Mouse (Mus musculus): ENCODE measurements around the gene Pacsin1.

Pacsin1 gene

DNA sequence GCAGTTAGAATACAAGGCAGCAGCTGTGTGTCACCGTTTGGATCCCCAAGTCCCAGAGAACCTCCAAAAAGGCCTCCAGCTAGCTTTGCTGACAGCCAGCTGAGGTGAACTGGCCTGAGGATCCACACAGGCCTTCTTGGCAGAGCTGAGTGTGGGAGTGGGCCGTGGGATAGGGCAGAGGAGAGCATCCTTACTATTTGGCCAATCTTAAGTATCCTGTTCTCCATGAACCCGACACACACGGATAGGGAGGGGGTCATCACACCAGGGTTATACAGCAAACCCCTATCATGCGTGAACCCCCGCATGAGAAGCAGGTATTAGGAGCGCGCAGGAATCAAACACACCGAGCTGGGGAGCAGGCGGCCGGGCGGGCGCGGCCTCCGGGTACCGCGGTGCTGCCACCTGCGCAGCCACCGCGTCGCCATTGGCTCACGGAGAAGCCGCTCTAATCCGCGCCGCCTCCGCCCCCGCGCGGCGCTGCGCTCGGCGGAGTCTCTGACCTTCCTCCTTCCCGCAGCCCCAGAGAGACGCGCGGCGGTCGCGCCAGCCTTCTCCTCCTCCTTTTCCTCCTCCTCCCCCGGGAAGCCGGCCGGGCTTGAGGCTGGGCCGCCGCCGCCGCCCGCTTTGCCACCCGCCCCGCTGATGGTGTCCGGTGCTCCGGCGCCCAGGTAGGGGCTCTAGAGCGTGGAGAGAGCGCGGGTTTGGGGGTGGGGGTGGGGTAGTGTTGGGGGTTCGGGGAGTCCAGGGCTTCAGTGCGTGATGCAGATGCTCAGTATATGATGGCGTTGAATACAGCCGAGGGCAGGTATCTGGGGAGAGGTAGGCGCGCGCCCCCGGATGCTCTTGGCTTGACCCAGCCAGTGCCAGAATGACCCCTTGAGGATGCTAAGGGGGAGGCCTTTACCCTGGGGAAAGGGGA is at the start of gene Pacsin1:
TSS of gene Pacsin1 (plus strand) at position 421 of the 922 bp plus-strand sequence.
- DNase-seq, result peak; percentile 74 to 81

- DNase-seq, result no peak
Measured at GRCm38 (mm10) chr17:27609576-27609975, 45.7 kb upstream of the Pacsin1 start.

- DNase-seq, result no peak
Measured at GRCm38 (mm10) chr17:27610679-27611518, 44.4 kb upstream of the Pacsin1 start.

GRCm38 (mm10) chr17:27611519-27611884 is 43.8 kb upstream of the Pacsin1 start:
- DNase-seq, result no peak

DNA sequence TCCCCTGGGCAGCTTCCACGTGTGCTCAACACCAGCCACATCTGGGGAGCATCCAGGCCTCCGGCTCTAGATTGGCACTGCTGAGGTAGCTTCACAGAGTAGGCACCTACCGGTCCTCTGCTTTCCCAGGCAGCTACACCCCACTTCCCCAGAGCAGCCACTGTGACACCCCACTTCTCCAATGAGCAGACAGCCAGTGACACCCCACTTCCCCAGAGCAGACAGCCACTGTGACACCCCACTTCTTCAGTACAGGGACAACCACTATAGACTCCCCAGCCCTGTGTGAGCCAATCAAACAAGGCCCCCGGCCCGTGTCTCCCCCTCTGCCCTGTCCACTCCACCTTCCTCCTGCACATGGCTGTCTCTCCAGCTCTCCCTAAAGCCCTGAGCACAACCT is 43.3 kb upstream of the Pacsin1 start:
- no peak for DNase-seq

- no peak for DNase-seq
Measured at GRCm38 (mm10) chr17:27613016-27613415, 42.3 kb upstream of the Pacsin1 start.

DNA sequence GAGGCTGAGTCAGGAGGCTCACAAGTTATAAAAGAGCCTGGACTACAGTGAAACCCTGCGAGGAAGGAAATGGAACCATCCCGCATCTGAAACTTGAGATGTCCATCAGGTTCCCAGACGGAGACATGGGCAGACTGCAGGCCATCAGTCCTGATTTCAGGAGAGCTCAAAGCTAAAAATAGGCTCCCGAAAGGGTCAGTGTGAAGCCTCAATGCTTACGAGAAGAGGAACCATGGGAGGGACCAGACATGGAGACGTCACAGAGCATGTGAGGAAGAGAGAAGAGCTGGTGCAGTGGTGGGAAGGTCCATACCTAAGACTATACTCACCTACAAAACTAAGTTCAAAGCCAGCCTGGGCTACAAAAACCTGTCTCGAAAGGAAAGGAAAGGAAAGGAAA is 39.9 kb upstream of the Pacsin1 start:
- DNase-seq, result no peak

DNA sequence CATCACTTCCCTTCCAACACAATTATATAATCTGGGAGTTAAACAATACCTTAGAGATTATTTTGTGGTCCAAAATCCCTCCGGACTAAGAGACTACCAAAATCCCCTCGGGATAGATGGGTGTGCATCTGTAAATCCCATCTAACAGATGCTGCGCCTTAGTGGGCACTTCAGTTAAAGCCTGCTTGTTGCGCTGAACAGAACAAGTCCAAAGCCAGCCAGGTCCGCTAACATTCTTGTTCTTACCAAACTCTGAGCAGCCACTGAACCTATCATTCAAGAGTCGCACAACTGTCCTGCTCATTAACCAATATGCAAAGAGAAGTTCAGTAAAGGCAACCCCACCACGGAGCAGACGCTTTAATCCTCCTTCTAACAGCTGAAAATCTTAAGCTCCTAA is 34.1 kb upstream of the Pacsin1 start:
- no peak for DNase-seq

DNA sequence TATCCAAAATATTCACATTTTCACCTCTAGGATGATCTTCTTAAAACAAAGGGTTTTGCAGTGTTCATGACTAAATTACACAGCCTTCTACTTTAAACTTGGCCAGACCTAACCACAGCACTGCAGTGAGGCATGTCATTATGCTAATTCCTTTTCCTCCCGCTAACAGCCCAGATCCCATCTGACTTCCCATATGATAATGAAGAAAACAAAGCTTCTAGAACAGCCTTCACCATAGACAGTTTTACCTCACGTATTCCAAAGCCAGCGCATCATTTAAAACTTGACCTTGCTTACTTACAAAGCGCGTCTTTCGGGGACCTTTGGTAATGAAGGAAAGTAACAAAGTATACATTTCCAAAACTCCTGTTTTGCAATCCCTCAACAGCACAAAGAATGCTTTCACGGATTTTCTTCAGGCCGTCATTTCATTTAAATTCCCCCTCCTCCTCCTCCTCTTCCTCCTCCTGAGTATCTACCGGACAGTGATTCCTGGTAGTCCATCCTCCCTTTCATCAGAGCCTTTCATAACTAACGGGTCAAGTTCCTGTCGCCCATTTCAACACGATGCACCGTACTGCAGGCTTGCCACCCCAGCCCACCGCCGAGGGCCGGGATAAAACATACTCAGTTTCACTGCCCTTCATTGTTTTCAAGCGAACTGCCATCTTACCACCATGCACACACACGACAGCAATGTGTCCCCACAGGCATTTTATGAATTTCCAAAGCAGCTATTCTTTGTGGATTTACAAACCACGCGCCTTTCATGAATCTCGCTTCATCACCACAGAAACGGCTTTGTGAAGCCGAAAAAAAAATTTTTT is 33.4 kb upstream of the Pacsin1 start:
- DNase-seq, result peak in 1 of 2 experiments; percentile 11

GRCm38 (mm10) chr17:27622611-27623359 is 32.5 kb upstream of the Pacsin1 start:
- no peak for DNase-seq

DNA sequence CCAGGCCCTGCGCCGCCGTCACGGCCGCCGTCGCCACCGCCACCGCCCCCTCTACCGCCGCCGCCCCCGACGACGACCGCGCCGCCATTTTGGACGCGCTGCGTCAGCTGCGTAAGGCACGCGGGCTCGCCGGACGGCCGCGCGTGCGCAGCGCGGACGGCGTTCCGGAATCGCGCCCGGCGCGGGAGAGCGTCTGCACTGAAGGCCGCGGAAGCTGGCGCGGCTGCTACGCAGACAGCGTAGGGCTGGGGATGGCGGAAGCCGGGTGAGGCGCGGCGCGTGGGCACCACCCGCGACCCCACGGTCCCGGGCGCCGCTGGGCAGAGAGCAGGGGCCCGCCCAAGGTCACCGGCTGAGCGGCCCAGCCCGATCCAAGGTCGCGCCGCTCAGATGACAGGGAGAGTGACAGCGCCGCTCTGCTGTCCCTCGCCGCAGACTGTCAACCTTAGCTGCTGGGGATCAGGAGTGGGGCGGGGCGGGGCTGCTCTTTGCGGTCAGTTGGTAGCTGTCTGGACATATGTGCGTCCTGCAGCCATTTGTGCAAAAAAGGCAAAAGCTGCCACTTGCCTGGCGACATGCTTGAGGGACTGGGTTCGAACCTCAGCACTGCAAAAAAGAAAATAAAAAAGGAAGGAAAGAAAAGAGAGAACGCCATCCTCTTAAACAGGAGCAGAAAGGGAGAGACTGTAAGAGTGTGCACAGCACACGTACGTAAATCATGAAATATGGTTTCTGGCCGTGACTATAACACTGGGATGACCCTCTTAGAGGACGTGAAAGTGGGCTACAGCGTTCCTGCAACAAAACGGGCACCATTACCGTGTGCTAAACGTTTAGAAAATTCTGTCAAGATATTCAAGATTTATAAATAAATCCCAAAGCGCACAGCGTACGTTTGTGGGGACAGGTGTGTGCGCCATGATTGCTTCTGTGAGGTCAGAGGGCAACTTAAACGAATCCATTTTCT is 31.7 kb upstream of the Pacsin1 start, which contains the start of gene Nudt3:
TSS of gene Nudt3 (minus strand) at position 136 of the 967 bp plus-strand sequence.
- peak; percentile 90 to 92 for DNase-seq

DNA sequence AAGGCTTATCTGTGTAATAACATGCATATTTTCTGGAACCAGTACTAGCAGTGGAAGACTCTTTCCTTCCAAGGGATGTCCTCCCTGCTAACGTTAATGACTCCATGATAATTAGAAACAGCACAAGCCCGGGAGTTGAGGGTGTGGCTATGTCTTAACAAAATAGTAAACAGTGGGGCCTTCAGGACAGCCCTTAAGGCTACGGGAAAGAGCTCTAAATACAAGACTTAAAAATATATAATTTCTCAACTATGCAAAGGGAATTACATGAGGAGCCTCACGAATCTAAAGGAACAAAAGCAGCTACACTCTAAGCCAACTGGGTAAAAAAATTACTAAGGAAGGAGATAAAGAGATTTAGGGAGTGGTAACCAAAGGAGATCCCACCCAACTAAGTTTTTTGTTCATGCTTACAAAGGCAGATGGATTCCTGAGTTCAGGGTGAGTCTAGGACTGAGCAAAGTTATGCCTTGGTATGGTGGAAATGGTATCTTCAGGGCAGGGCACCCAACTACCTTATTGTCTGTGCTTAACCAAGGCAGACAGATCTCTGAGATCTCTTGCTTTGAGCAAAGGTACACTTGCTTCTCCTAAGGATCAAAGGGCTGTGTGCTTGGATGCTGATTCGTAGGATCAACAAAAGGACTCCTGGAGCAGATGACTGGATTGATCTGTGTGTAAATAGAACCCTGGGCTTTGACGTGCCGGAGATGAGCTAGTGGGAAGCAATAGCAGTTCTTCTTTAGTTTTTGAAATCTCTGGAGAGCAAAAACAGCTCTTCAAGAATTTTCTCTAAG is 29.7 kb upstream of the Pacsin1 start:
- DNase-seq, result no peak

- no peak for DNase-seq
Measured at GRCm38 (mm10) chr17:27626681-27627080, 28.6 kb upstream of the Pacsin1 start.

GRCm38 (mm10) chr17:27627451-27627850 is 27.9 kb upstream of the Pacsin1 start:
- peak in 1 of 2 experiments; percentile 33 for DNase-seq

DNA sequence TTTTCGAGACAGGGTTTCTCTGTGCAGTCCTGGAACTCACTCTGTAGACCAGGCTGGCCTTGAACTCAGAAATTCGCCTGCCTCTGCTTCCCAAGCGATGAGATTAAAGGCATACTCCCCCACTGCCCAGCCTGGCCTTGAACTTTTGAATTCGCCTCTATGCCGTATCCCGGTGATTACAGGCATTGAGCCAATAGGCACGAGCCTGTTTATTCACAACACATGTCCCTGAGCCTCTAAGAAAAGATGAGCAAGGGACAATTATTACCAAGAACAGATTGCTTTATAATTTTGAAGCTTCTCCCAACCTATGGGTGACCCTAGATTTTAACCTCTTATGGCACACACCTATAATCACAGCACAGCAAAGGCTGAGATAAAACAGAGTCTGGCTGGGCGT is 26.9 kb upstream of the Pacsin1 start:
- DNase-seq, result no peak

- DNase-seq, result peak; percentile 76 to 77
Measured at GRCm38 (mm10) chr17:27629249-27630020, 25.9 kb upstream of the Pacsin1 start.

- DNase-seq, result peak; percentile 87 to 91
Measured at GRCm38 (mm10) chr17:27634871-27635574, 20.3 kb upstream of the Pacsin1 start, which contains the start of gene RPS10-NUDT3. Gene RPS10-NUDT3 (minus strand): TSS chr17:27635222.

GRCm38 (mm10) chr17:27635575-27635903 is 19.8 kb upstream of the Pacsin1 start:
- peak in 1 of 2 experiments; percentile 35 for DNase-seq
